Mouse (Mus musculus) embryonic facial prominence, embryonic 11.5 days (tissue): Measurements from ENCODE around the gene Treml1. TPM values are rescaled to one million over a fixed set of nuclear protein-coding genes. Genes with fewer than 3 reads are reported as not detected.
"Not testable (repeated sequence)": the region's sequence is repeated elsewhere in the genome, so short reads cannot be mapped to it uniquely, and the experiment has no call there.

Experiments
- ATAC-seq: fragments of 200-750 bp; cut with Nextera tagmentation; replicated peaks from 2 replicates; pipeline ENCODE4 v1.8.0; 2017; ENCODE audit warnings: low read depth; ENCODE audit not compliant: insufficient number of reproducible peaks, low FRiP score, low TSS enrichment
- DNase-seq: peaks from one replicate; pipeline ENCODE4 v3.0.0-alpha.2; 2015; ENCODE audit warnings: low spot score
- H3K27ac ChIP-seq: fragments of 300-500 bp; sonication (generic); replicated peaks from 2 replicates; pipeline ENCODE4 v1.5.1; 2014; ENCODE audit warnings: mild to moderate bottlenecking, low read depth, low read length, control low read depth
- H3K27me3 ChIP-seq: fragments of 300-500 bp; sonication (generic); 2 replicates; pipeline ENCODE4 v1.6.1; 2014; ENCODE audit warnings: mild to moderate bottlenecking, low read length, moderate library complexity, mixed read lengths; ENCODE audit not compliant: control insufficient read depth, insufficient read depth
- H3K36me3 ChIP-seq: fragments of 300-500 bp; sonication (generic); replicated peaks from 2 replicates; pipeline ENCODE4 v1.6.1; 2014; ENCODE audit warnings: low read depth, mild to moderate bottlenecking, low read length, moderate library complexity, mixed read lengths; ENCODE audit not compliant: control insufficient read depth, insufficient read depth
- H3K4me1 ChIP-seq: fragments of 300-500 bp; sonication (generic); 2 replicates; pipeline ENCODE4 v1.6.1; 2014; ENCODE audit warnings: low read length, mixed read lengths; ENCODE audit not compliant: control insufficient read depth, insufficient read depth
- H3K4me2 ChIP-seq: fragments of 300-500 bp; sonication (generic); 2 replicates; pipeline ENCODE4 v1.6.1; 2014; ENCODE audit warnings: low read depth, mild to moderate bottlenecking, control low read depth, low read length, moderate library complexity
- H3K4me3 ChIP-seq: fragments of 300-500 bp; sonication (generic); 2 replicates; pipeline ENCODE4 v1.5.1; 2014; ENCODE audit warnings: low read depth, low read length, control low read depth
- H3K9ac ChIP-seq: fragments of 300-500 bp; sonication (generic); replicated peaks from 2 replicates; pipeline ENCODE4 v1.6.1; 2014; ENCODE audit warnings: mild to moderate bottlenecking, control low read depth, low read length
- H3K9me3 ChIP-seq: fragments of 300-500 bp; sonication (generic); replicated peaks from 2 replicates; pipeline ENCODE4 v1.6.1; 2016; ENCODE audit warnings: mild to moderate bottlenecking, low read length, inconsistent platforms, mixed read lengths; ENCODE audit not compliant: control insufficient read depth
- WGBS: fragments of 180-500 bp; shearing (Covaris S2); extraction: QIAGEN DNeasy Blood & Tissue Kit; methylation state at CpG from one replicate; pipeline ENCODE4 v1.1.7; 2014; 5-methylcytosine and 5-hydroxymethylcytosine counted together
- polyA plus RNA-seq: library from polyadenylated mRNA; unstranded; fragments of >200 nt; fragmentation: Nextera tagmentation; extraction: Ambion mirVana; gene quantifications from 2 replicates; pipeline ENCODE4 v1.2.1, GENCODE M21; 2014

The Treml1 gene
- polyA plus RNA-seq, 1 experiment from 2014 or later = 3.0 TPM

- WGBS = 81% methylated on average over 5 of the region's 5 CpGs
- H3K4me3 ChIP-seq = no peak within 1 kb of the TSS
- H3K36me3 ChIP-seq = no peaks in the 10 kb centered on the region
- no peak within 1 kb of the TSS for H3K27ac ChIP-seq
- no peak within 1 kb of the TSS for H3K9ac ChIP-seq
- no peaks in the 10 kb centered on the region for H3K9me3 ChIP-seq
- no peaks in the 10 kb centered on the region for H3K4me1 ChIP-seq
- no peak within 1 kb of the TSS for H3K4me2 ChIP-seq
- no peaks in the 10 kb centered on the region for H3K27me3 ChIP-seq
- DNase-seq (no peak), ATAC-seq (no peak)
Measured at GRCm38 (mm10) chr17:48346231-48346630, 13.5 kb upstream of the Treml1 start, which contains the start of gene Trem2. Gene Trem2 (plus strand): TSS chr17:48346401.

DNA sequence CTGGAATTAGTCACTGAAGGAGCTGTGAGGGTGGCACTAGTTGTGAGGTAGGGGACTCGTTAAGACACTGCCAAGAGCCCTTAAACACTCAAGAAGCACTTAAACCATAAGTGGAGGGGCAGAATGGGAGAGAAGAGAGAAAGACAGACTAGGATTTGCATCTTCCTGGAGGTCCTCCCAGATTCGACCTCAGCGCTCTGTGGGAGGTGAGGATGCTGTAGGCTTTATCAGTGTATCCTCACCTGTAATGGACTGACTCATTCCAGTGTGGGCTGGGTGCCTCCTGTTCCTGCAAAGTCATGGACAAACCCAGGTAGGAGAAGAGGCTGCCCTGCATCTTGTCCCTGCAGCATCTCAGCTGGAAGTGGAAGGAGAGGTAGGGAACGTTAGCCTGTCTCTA is 12.9 kb upstream of the Treml1 start:
- Histone ChIP-seq H3K9me3 (no peaks in the 10 kb centered on the region), H3K4me2 (no peak overlapping the region), H3K9ac (no peak overlapping the region), H3K27me3 (no peaks in the 10 kb centered on the region), H3K4me3 (no peak overlapping the region), H3K36me3 (no peaks in the 10 kb centered on the region), H3K4me1 (no peaks in the 10 kb centered on the region), H3K27ac (no peak overlapping the region)
- DNase-seq = no peak
- 69% methylated on average over 4 of the region's 4 CpGs for WGBS
- no peak for ATAC-seq

GRCm38 (mm10) chr17:48347287-48347686 is 12.4 kb upstream of the Treml1 start:
- no peak overlapping the region for H3K27ac ChIP-seq
- WGBS = 82% methylated on average over 2 of the region's 2 CpGs
- no peak for ATAC-seq

DNA sequence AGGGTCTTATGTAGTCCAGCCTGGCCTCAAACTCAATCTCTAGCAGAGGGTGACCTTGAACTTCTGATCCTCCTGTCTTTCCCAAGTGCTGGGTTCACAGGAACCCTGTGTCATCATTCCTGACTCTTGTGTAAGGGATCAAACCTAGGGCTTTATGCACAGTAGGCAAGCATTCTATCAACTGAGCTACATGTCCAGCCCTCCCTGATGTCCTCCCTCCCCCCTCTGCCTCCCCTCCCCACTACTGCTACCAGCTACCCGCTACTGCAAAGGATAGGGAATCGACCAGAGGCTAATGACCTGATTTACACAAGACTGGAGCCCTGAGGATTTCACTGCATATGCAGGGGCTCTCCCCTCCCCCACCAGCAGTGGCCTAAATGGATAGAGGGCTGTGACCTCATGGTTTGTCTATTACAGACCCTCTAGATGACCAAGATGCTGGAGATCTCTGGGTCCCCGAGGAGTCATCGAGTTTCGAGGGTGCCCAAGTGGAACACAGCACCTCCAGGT is 9.0 kb upstream of the Treml1 start:
- Histone ChIP-seq H3K9ac (no peak overlapping the region), H3K4me1 (no peaks in the 10 kb centered on the region), H3K9me3 (no peaks in the 10 kb centered on the region), H3K4me2 (no peak overlapping the region), H3K36me3 (no peaks in the 10 kb centered on the region), H3K27me3 (no peaks in the 10 kb centered on the region), H3K27ac (no peak overlapping the region), H3K4me3 (no peak overlapping the region)
- ATAC-seq (no peak), DNase-seq (no peak)
- WGBS = 67% methylated on average over 5 of the region's 5 CpGs

More at GRCm38 (mm10) chr17:48347287-48347686, 12.4 kb upstream of the Treml1 start:
- Histone ChIP-seq H3K4me2 (no peak overlapping the region), H3K36me3 (no peaks in the 10 kb centered on the region), H3K9ac (no peak overlapping the region), H3K4me1 (no peaks in the 10 kb centered on the region), H3K4me3 (no peak overlapping the region), H3K9me3 (no peaks in the 10 kb centered on the region), H3K27me3 (no peaks in the 10 kb centered on the region)
- DNase-seq = no peak

- H3K4me2 ChIP-seq, DNase-seq, H3K27ac ChIP-seq, ATAC-seq, H3K4me1 ChIP-seq, H3K9me3 ChIP-seq, H3K27me3 ChIP-seq, H3K4me3 ChIP-seq, H3K36me3 ChIP-seq, H3K9ac ChIP-seq: not testable (repeated sequence)
- WGBS = 74% methylated on average over 7 of the region's 7 CpGs
Measured at GRCm38 (mm10) chr17:48352976-48353375, 6.7 kb upstream of the Treml1 start.

GRCm38 (mm10) chr17:48355822-48356221 is 3.9 kb upstream of the Treml1 start:
- H3K27me3 ChIP-seq = no peaks in the 10 kb centered on the region
- no peak overlapping the region for H3K9ac ChIP-seq
- H3K9me3 ChIP-seq = no peaks in the 10 kb centered on the region
- no peak for DNase-seq
- no peak overlapping the region for H3K27ac ChIP-seq
- ATAC-seq = no peak
- 88% methylated on average over 3 of the region's 3 CpGs for WGBS
- no peak overlapping the region for H3K4me2 ChIP-seq
- no peak overlapping the region for H3K4me3 ChIP-seq
- no peaks in the 10 kb centered on the region for H3K36me3 ChIP-seq
- H3K4me1 ChIP-seq = no peaks in the 10 kb centered on the region

DNA sequence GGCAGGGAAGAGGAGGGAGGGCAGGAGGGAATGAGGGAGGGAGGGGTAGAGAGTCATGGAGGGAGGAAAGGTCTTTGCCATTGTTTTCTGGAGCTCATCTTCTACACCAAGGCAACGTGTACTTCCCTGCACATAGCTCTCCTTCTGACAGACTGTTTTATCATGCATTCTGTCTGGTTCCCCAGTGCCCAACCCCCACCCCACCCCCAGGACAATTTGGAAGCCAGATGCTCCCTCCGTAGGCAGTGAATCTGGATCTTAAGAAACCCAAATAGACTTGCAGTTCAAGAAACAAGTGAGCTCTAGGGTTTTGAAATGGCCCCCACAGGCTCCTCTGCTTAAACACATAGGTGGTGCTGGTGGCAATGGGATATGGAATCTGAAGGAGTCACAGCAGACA is 1.8 kb upstream of the Treml1 start:
- Histone ChIP-seq H3K4me2 (no peak overlapping the region), H3K9ac (no peak overlapping the region), H3K4me1 (no peaks in the 10 kb centered on the region), H3K4me3 (no peak overlapping the region), H3K9me3 (no peaks in the 10 kb centered on the region), H3K27ac (no peak overlapping the region), H3K27me3 (no peaks in the 10 kb centered on the region), H3K36me3 (no peaks in the 10 kb centered on the region)
- DNase-seq (no peak), ATAC-seq (no peak)
- 53% methylated on average over 2 of the region's 2 CpGs for WGBS

DNA sequence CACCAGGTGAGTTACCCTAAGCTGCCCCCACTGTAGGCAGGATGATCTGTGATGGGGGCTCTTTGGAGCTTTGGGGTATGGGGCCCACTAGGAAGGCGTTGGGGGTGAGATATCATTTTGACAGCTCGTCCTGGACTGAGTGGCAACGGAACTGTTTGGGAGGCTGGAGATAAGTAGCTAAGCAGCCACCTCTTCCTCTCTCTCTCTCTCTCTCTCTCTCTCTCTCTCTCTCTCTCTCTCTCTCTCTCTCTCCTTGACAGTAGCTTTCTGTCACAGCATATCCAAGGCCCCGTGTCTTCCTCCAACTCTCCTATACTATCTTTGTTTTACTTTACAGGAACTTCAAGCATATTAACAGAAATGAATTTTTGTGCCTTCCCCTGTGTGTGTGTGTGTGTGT is 746 bp downstream of the Treml1 start:
- Histone ChIP-seq H3K36me3 (no peaks in the 10 kb centered on the region), H3K4me1 (no peaks in the 10 kb centered on the region), H3K27ac (no peak overlapping the region), H3K9ac (no peak overlapping the region), H3K9me3 (no peaks in the 10 kb centered on the region), H3K4me3 (no peak overlapping the region), H3K4me2 (no peak overlapping the region), H3K27me3 (no peaks in the 10 kb centered on the region)
- DNase-seq = no peak
- no peak for ATAC-seq
- 80% methylated on average over 4 of the region's 4 CpGs for WGBS
